Mouse (Mus musculus): ENCODE measurements around the gene Sgms2. TPM values are rescaled to one million over a fixed set of nuclear protein-coding genes. Genes with fewer than 3 reads are reported as not detected.

Sgms2 gene
- polyA plus RNA-seq, 1 experiment from 2014 or later, result 39.7 TPM

- ChIA-PET POLR2A (no interaction called here), CTCF (interaction anchor here (1.2 kb wide), 1 partner anchor 14 kb away, joined by 3 read pairs; no protein-coding TSS in a partner anchor)
- DNase-seq (ENCODE audit: low read depth, low spot score) (no peak), ATAC-seq (no peak)
- H3K27me3 ChIP-seq, result no peaks in the 10 kb centered on the region
- no peak for TF ChIP-seq CTCF (IDR thresholded peaks at IDR 0.05)
- in situ Hi-C loops (cut with MboI; ENCODE audit: low pct_unique_long_range_greater_than_20kb), result no loop called here
Measured at GRCm38 (mm10) chr3:131508024-131508423, 16.8 kb upstream of the Sgms2 start.

- H3K27me3 ChIP-seq, result no peaks in the 10 kb centered on the region
- ChIA-PET CTCF (interaction anchor here (1.0 to 4.0 kb wide), 5 partner anchors 8 to 20 kb away, joined by 4 to 25 read pairs (median 4); no protein-coding TSS in a partner anchor), POLR2A (interaction anchor here (0.6 kb wide), 1 partner anchor 51 kb away, joined by 3 read pairs; no protein-coding TSS in a partner anchor)
- TF ChIP-seq CTCF (IDR thresholded peaks at IDR 0.05), result no peak
- ATAC-seq, result no peak
- in situ Hi-C loops (cut with MboI; ENCODE audit: low pct_unique_long_range_greater_than_20kb), result no loop called here
- DNase-seq (ENCODE audit: low read depth, low spot score), result no peak
Measured at GRCm38 (mm10) chr3:131504595-131505223, 13.5 kb upstream of the Sgms2 start.

DNA sequence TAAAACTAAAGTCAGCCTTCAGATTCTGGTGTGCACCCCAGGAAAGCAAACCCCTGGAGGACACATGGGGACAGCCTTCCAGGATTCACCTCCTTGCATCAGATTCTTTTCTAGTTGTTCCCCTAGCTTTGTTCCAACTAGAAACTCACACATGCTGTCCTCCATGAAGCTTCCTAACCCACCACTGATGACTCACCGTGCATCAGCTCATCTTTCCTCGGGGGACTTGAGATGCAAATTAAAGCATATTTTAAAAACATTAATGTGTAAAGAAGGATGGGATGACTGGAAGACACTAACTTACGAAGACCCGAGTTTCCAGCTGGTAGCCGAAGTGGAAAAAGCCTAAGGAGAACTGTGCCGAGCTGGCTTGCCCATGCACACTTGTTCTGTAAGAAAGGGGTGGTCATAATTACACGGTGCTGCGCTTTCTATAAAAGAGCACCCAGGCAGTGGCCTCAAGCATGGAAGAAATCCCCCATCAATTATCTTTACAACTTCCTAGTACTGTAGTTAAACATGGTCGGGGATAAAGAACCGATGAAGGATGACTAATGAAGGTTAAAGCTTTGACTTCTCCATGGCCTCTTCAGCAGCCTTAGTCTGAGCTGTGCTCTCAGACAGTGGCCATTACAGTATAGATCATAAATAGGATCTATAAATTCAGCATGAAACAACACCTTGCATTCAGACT, 10.6 kb upstream of the Sgms2 start:
- ATAC-seq (peak; percentile 76), DNase-seq (ENCODE audit: low read depth, low spot score) (peak; percentile 50)
- H3K27me3 ChIP-seq, result no peaks in the 10 kb centered on the region
- ChIA-PET POLR2A (no interaction called here), CTCF (interaction anchor here (0.7 to 3.3 kb wide), 8 partner anchors 9 to 182 kb away, joined by 3 to 20 read pairs (median 5); no protein-coding TSS in a partner anchor)
- in situ Hi-C loops (cut with MboI; ENCODE audit: low pct_unique_long_range_greater_than_20kb), result no loop called here
- no peak for TF ChIP-seq CTCF (IDR thresholded peaks at IDR 0.05)

DNA sequence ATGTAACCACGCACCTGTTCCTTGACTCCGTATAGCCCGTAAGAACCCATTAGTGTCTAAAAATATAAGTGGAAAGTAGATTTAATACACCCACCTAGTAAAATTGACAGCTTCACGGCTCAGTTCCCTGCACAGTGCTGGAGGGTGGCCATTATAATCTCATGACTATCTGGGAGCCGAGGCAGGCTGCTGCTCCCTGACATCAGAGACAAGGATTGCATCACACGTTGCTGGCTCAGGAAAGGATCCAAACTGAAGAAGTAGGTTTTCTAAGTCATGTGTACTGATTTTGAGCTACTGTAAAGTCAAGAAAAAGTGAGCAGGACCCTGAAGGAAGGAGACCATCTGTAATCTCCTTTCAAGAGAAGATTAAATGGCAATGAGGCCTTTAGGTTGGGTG, 8.4 kb upstream of the Sgms2 start:
- ChIA-PET CTCF (interaction anchor here (1.2 to 3.3 kb wide), 6 partner anchors 12 to 151 kb away, joined by 3 to 20 read pairs (median 5); no protein-coding TSS in a partner anchor), POLR2A (no interaction called here)
- no peaks in the 10 kb centered on the region for H3K27me3 ChIP-seq
- in situ Hi-C loops (cut with MboI; ENCODE audit: low pct_unique_long_range_greater_than_20kb), result no loop called here
- ATAC-seq (no peak), DNase-seq (ENCODE audit: low read depth, low spot score) (no peak)
- TF ChIP-seq CTCF (IDR thresholded peaks at IDR 0.05), result no peak

GRCm38 (mm10) chr3:131496506-131497122, 5.4 kb upstream of the Sgms2 start:
- POLR2A ChIA-PET, result no interaction called here
- CTCF ChIA-PET, result interaction anchor here (1.0 to 2.6 kb wide), 9 partner anchors 9 to 149 kb away, joined by 3 to 10 read pairs (median 4); no protein-coding TSS in a partner anchor
- H3K27me3 ChIP-seq, result no peaks in the 10 kb centered on the region
- in situ Hi-C loops (cut with MboI; ENCODE audit: low pct_unique_long_range_greater_than_20kb), result no loop called here
- TF ChIP-seq CTCF (IDR thresholded peaks at IDR 0.05), result no peak
- DNase-seq (ENCODE audit: low read depth, low spot score) (no peak), ATAC-seq (no peak)

GRCm38 (mm10) chr3:131495076-131495475, 3.9 kb upstream of the Sgms2 start:
- in situ Hi-C loops (cut with MboI; ENCODE audit: low pct_unique_long_range_greater_than_20kb), result no loop called here
- no peak for DNase-seq (ENCODE audit: low read depth, low spot score)
- POLR2A ChIA-PET, result no interaction called here
- no peak for TF ChIP-seq CTCF (IDR thresholded peaks at IDR 0.05)
- no peaks in the 10 kb centered on the region for H3K27me3 ChIP-seq
- CTCF ChIA-PET, result interaction anchor here (1.5 to 1.6 kb wide), 3 partner anchors 12 to 46 kb away, joined by 3 to 4 read pairs (median 4); no protein-coding TSS in a partner anchor
- ATAC-seq, result no peak

- H3K27me3 ChIP-seq, result no peaks in the 10 kb centered on the region
- DNase-seq (ENCODE audit: low read depth, low spot score) (no peak), ATAC-seq (no peak)
- ChIA-PET CTCF (interaction anchor here (1.1 to 1.5 kb wide), 5 partner anchors 10 to 173 kb away, joined by 3 to 5 read pairs (median 3); no protein-coding TSS in a partner anchor), POLR2A (no interaction called here)
- no peak for TF ChIP-seq CTCF (IDR thresholded peaks at IDR 0.05)
- in situ Hi-C loops (cut with MboI; ENCODE audit: low pct_unique_long_range_greater_than_20kb), result no loop called here
Measured at GRCm38 (mm10) chr3:131493194-131493593, 2.0 kb upstream of the Sgms2 start.

GRCm38 (mm10) chr3:131491980-131492379, 769 bp upstream of the Sgms2 start:
- ATAC-seq, result no peak
- TF ChIP-seq CTCF (IDR thresholded peaks at IDR 0.05), result no peak
- POLR2A ChIA-PET, result no interaction called here
- CTCF ChIA-PET, result interaction anchor here (1.1 to 1.5 kb wide), 4 partner anchors 63 to 172 kb away, joined by 3 to 5 read pairs (median 3); no protein-coding TSS in a partner anchor
- DNase-seq (ENCODE audit: low read depth, low spot score), result no peak
- no peaks in the 10 kb centered on the region for H3K27me3 ChIP-seq
- in situ Hi-C loops (cut with MboI; ENCODE audit: low pct_unique_long_range_greater_than_20kb), result no loop called here

DNA sequence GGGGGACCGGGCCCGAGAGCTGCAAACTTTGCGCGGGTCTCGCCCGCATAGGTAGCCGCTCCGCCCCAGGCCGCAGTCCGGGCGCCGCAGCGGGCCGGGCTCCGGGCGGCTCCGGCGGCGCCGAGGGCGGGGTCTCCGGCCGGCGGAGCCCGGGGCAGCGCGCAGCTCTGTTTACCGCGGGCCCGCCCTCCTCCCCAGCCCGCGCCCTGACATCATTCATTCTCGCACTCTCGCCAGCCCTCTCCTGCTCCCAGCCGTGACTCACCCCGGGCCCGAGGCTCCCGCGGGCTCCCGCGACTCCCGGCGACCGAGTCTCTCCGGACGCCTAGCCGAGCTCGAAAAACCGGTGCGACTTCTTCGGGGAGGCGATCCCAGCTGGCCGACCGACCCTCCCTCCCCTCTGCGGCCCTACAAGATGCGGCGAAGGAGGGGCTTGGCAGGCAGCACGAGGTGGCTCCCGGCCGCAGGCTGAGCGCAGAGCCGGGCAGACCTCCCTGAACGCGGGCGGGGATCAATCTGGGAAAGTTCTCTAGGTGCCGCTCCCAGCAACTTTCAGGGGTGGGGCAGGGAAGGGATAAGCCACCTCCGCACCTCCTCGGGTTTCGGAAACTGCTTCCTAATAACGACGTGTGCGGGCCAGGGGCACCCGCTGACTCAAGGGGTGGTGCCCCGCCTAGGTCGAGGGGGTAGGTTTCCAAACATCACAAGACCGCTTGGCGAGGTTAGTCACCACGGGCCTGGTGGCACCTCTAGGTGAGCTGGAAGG, 885 bp downstream of the Sgms2 start:
- H3K27me3 ChIP-seq, result no peaks in the 10 kb centered on the region
- ATAC-seq, result peak; percentile 93
- ChIA-PET CTCF (interaction anchor here (1.1 to 2.2 kb wide), 4 partner anchors 10 to 170 kb away, joined by 3 to 13 read pairs (median 6); no protein-coding TSS in a partner anchor), POLR2A (interaction anchor here (0.7 to 3.0 kb wide), 4 partner anchors 10 to 168 kb away, joined by 4 to 14 read pairs (median 7); no protein-coding TSS in a partner anchor)
- in situ Hi-C loops (cut with MboI; ENCODE audit: low pct_unique_long_range_greater_than_20kb), result no loop called here
- DNase-seq (ENCODE audit: low read depth, low spot score), result no peak
- no peak for TF ChIP-seq CTCF (IDR thresholded peaks at IDR 0.05)
